Mouse (Mus musculus) heart, embryonic 14.5 days (tissue): ENCODE data around the gene Abhd10. TPM values are rescaled to one million over a fixed set of nuclear protein-coding genes. Genes with fewer than 3 reads are reported as not detected.

ENCODE experiments used
- ATAC-seq: fragments of 200-750 bp; cut with Nextera tagmentation; 2 replicates; pipeline ENCODE4 v1.8.0; 2017; ENCODE audit warnings: low read depth, moderate TSS enrichment; ENCODE audit not compliant: insufficient number of reproducible peaks, insufficient read depth, low FRiP score
- H3K27ac ChIP-seq, 2 experiments: fragments of 200-500 bp in 1 of 2; fragments of 300-500 bp in 1 of 2; sonication (generic) in 1 of 2; replicated peaks in 1 of 2; 2 replicates each; pipeline ENCODE4 v1.5.1; 2012 to 2014; ENCODE audit warnings: low read depth in 2 of 2, low read length in 2 of 2, control low read depth in 1 of 2, mild to moderate bottlenecking in 1 of 2, mixed read lengths in 1 of 2; ENCODE audit not compliant: control insufficient read depth in 1 of 2, insufficient read depth in 1 of 2
- H3K27me3 ChIP-seq: fragments of 300-500 bp; sonication (generic); 2 replicates; pipeline ENCODE4 v1.6.1; 2014; ENCODE audit warnings: mild to moderate bottlenecking, low read length, control low read depth; ENCODE audit not compliant: control insufficient read depth, insufficient read depth
- H3K36me3 ChIP-seq: fragments of 300-500 bp; sonication (generic); 2 replicates; pipeline ENCODE4 v1.6.1; 2014; ENCODE audit warnings: mild to moderate bottlenecking, control low read depth, low read length, mixed read lengths; ENCODE audit not compliant: control insufficient read depth, insufficient read depth
- H3K4me1 ChIP-seq, 2 experiments: fragments of 200-500 bp in 1 of 2; fragments of 300-500 bp in 1 of 2; sonication (generic) in 1 of 2; 2 replicates each; pipeline ENCODE4 v1.6.1; 2012 to 2014; ENCODE audit warnings: low read length in 2 of 2, control low read depth in 1 of 2, mixed read lengths in 1 of 2; ENCODE audit not compliant: control insufficient read depth in 2 of 2, insufficient read depth in 2 of 2
- H3K4me2 ChIP-seq: fragments of 300-500 bp; sonication (generic); 2 replicates; pipeline ENCODE4 v1.6.1; 2014; ENCODE audit warnings: mild to moderate bottlenecking, low read length
- H3K4me3 ChIP-seq, 2 experiments: fragments of 200-500 bp in 1 of 2; fragments of 300-500 bp in 1 of 2; sonication (generic) in 1 of 2; 2 replicates each; pipeline ENCODE4 v1.5.1; 2012 to 2014; ENCODE audit warnings: low read length in 2 of 2, mild to moderate bottlenecking in 2 of 2, control low read depth in 1 of 2, low read depth in 1 of 2, moderate library complexity in 1 of 2; ENCODE audit not compliant: control insufficient read depth in 1 of 2, insufficient read depth in 1 of 2
- H3K9ac ChIP-seq: fragments of 300-500 bp; sonication (generic); 2 replicates; pipeline ENCODE4 v1.6.1; 2014; ENCODE audit warnings: mild to moderate bottlenecking, low read length
- H3K9me3 ChIP-seq: fragments of 300-500 bp; sonication (generic); 2 replicates; pipeline ENCODE4 v1.6.1; 2016; ENCODE audit warnings: low read length, control low read depth; ENCODE audit not compliant: control insufficient read depth
- WGBS: fragments of 180-500 bp; shearing (Covaris S2); extraction: QIAGEN DNeasy Blood & Tissue Kit; methylation state at CpG from one replicate; pipeline ENCODE4 v1.1.7; 2014; 5-methylcytosine and 5-hydroxymethylcytosine counted together
- polyA plus RNA-seq: library from polyadenylated mRNA; unstranded; fragments of >200 nt; fragmentation: Nextera tagmentation; extraction: Ambion mirVana; gene quantifications from 2 replicates; pipeline ENCODE4 v1.2.1, GENCODE M21; 2014

Abhd10 gene
- polyA plus RNA-seq, 1 experiment from 2014 or later, result 29.1 TPM

DNA sequence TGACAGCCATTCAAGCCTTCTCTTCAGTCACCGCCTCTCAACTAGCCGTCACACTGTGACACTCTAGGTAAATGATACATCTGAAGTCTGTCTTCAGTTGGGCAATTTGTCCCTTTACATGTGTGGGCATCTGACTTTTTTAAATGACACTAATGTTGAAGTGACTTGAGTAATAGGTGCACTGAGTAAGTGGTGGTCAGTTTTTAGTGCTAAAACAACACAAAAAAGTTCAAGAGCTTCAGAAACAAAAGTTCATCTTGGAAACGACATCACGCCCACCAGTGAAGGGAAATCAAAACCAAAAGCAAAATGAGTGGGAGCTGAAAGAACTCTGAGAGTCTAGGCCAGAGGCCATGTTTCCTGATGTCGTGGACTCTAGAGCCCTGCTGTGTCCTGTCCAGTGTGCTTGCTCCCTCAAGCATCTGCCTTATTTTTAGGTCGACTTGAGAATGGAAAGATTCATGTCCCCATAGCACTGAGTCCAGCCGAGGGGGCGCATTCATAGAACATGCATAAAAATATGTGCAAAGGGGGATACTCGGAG lies 16.0 kb upstream of the Abhd10 start:
- H3K4me1 ChIP-seq, result peaks cover 0 to 11% of the 10 kb centered on the region in 2 experiments; a peak in 2 of 4 replicates
- 76% methylated on average over 9 of the region's 9 CpGs for WGBS
- no peak overlapping the region for H3K4me2 ChIP-seq
- H3K36me3 ChIP-seq, result peaks cover 68% of the 10 kb centered on the region
- H3K9me3 ChIP-seq, result no peaks in the 10 kb centered on the region
- H3K4me3 ChIP-seq, result no peak overlapping the region
- ATAC-seq, result no peak
- peak overlapping the region in 1 of 2 experiments; percentile 41; a peak in 2 of 4 replicates for H3K27ac ChIP-seq
- H3K27me3 ChIP-seq, result no peaks in the 10 kb centered on the region
- no peak overlapping the region for H3K9ac ChIP-seq

DNA sequence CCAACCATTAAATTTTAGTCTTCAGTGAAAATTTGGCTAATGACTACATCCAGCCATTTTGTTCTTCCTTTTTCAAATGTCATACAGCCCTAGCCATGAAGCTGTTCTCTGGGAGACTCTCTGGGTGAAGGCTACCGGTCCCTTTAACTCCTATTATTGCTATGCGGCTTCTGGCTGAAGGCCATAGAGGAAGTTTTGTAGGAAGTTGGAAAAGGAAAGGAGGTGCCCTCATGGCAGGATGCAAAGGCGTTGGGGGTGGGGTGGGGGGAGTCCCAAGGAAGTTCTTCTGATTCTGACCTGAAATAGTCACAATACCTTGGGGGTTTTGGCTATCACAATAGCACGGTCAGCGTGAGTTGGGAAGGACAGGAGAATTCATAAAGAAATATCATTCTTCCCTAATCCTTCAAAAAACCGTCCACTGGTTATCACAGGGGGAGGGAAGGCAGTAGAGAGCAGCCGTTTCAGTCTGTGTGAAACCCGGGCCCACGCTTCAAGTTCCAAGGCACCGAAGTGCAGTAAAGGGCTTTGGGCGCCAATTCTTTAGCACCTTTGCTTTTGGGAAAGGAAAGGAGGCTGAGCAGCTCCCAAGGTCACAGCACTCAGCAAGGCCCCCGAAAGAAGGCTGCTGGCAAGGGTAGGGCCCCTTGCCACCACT lies 14.8 kb upstream of the Abhd10 start:
- peak overlapping the region; percentile 62 to 65 for H3K27ac ChIP-seq
- peaks cover 62% of the 10 kb centered on the region for H3K36me3 ChIP-seq
- WGBS, result 66% methylated on average over 12 of the region's 12 CpGs
- ATAC-seq, result peak; percentile 66; the same call in 1 of the 2 replicates
- H3K4me2 ChIP-seq, result no peak overlapping the region
- no peak overlapping the region for H3K4me3 ChIP-seq
- H3K4me1 ChIP-seq, result 0 out of 4 replicates have a peak, but pooled peaks cover 0 to 3% of the 10 kb centered on the region in 2 experiments
- H3K27me3 ChIP-seq, result no peaks in the 10 kb centered on the region
- no peak overlapping the region for H3K9ac ChIP-seq
- no peaks in the 10 kb centered on the region for H3K9me3 ChIP-seq

DNA sequence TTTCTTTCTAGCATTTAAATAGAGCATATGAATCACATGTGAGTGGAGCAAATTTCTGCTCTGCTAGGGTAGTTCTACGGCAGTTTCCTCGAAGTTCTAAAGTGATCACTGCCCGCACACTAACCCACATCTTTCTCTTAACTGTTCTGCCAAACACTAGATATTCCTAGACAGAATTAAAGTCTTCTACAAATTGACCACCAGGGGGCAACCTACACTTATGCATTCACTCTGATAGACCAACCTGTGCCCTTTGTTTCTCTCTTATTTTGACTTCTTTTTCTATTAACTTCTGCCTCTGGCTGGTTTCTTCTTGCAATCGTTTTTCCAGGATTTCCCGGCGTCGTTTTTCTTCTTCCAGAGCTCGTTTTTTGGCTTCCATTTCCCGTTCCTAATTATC lies 14.1 kb upstream of the Abhd10 start:
- 0 out of 4 replicates have a peak, but pooled peaks cover 0 to 3% of the 10 kb centered on the region in 2 experiments for H3K4me1 ChIP-seq
- no peak overlapping the region for H3K27ac ChIP-seq
- ATAC-seq, result no peak
- no peaks in the 10 kb centered on the region for H3K27me3 ChIP-seq
- 34% methylated on average over 9 of the region's 9 CpGs for WGBS
- H3K9me3 ChIP-seq, result no peaks in the 10 kb centered on the region
- H3K36me3 ChIP-seq, result peaks cover 62% of the 10 kb centered on the region
- H3K4me2 ChIP-seq, result no peak overlapping the region
- no peak overlapping the region for H3K4me3 ChIP-seq
- H3K9ac ChIP-seq, result no peak overlapping the region

DNA sequence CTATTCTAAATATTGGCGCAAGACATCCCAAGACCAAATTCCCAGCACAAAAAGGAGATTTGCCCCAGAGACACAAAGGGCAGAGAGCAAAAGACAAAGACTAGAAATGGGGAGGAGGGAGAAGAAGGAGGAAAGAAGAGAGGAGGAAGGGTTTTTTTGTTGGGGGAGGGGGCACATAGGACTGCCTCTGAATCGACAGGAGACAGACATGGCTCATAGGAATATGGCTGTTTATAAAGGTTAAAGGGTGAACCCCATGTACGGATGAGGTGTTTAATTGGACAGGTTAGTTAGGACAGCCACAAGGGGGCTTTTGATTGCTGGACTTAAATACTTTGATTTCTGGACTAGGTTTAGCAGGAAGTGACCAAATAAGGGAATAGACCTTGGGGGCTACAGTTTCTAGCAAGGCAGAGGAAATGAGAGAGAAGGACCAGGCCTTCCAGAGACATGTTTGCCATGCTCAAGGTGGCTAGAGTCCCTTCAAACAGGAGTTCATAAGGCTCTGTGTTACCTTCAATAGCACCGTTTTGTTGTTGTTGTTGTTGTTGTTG lies 913 bp upstream of the Abhd10 start:
- Histone ChIP-seq H3K9ac (no peak overlapping the region), H3K27ac (peak overlapping the region in 1 of 2 experiments; percentile 90; a peak in 1 of 4 replicates), H3K4me1 (peaks cover 3 to 15% of the 10 kb centered on the region in 2 experiments; a peak in 3 of 4 replicates), H3K4me3 (no peak overlapping the region), H3K4me2 (peak overlapping the region; percentile 77; the same call in 1 of the 2 replicates), H3K36me3 (peaks cover 45% of the 10 kb centered on the region), H3K9me3 (no peaks in the 10 kb centered on the region), H3K27me3 (no peaks in the 10 kb centered on the region)
- WGBS, result 67% methylated on average over 4 of the region's 4 CpGs
- ATAC-seq, result no peak

DNA sequence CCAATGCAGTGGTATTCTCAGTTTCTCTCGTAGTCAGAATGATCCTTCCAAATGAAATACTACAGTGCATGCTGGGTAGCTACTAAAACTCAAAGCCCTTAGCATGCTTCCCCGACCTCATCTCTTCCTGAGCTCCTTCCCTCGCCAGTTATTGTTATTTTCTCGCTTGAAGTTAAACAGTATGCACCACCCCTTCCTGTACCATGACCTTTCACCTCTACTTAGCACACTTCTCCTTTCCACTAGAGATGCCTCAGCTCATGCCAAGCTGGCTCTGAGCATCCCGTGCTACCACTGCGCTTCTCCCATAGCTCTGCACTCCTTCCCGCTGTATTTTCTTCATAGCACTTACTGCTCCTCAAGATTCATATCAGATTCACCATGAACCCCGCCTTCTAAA lies 4.9 kb downstream of the Abhd10 start:
- no peaks in the 10 kb centered on the region for H3K9me3 ChIP-seq
- WGBS, result 79% methylated on average over 8 of the region's 8 CpGs
- peaks cover 3 to 6% of the 10 kb centered on the region in 2 experiments; a peak in 2 of 4 replicates for H3K4me1 ChIP-seq
- H3K4me3 ChIP-seq, result no peak overlapping the region
- no peak overlapping the region for H3K4me2 ChIP-seq
- H3K36me3 ChIP-seq, result peaks cover 50% of the 10 kb centered on the region
- H3K27ac ChIP-seq, result no peak overlapping the region
- H3K27me3 ChIP-seq, result no peaks in the 10 kb centered on the region
- ATAC-seq, result no peak
- no peak overlapping the region for H3K9ac ChIP-seq

DNA sequence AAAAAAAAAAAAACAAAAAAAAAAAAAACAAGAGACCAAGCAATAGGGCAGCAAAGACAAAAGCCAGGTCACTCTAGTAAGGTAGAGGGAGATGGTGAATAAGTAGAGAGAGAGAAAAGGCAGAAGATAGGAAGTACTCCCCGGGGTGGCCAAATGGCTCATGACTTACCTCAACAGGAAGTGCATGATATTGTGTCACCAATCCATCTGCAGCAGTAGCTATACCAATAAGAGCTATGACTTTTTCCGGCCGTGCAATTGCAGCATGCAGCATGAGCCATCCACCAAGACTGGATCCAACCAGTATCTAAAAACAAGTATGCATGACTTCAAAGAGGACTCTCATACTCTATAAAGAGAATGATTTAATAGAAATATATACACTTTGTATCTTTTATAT lies 6.0 kb downstream of the Abhd10 start:
- ATAC-seq, result no peak
- Histone ChIP-seq H3K27me3 (no peaks in the 10 kb centered on the region), H3K27ac (no peak overlapping the region), H3K4me2 (no peak overlapping the region), H3K4me1 (peaks cover 3 to 6% of the 10 kb centered on the region in 2 experiments; a peak in 2 of 4 replicates), H3K4me3 (no peak overlapping the region), H3K36me3 (peaks cover 61% of the 10 kb centered on the region), H3K9ac (no peak overlapping the region), H3K9me3 (no peaks in the 10 kb centered on the region)
- 92% methylated on average over 3 of the region's 3 CpGs for WGBS

DNA sequence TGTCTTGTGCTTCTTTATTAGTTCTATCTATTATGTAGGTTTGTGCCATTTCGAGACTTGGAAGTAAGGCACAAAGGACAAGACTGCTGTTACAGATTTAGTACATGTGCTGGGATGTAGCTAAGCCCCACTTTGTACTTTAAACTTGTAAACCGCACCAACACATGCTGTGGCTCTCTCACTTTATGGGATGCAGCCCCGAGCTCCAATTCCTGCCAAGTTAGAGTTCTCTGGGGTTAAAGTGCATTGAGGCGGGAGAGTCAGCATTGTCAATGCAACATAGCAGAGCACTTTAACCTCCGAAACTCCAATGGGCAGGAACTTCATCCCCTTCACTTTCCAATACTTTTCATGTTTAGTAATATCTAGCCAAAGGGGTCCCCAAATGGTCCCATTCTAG lies 13.6 kb downstream of the Abhd10 start:
- H3K36me3 ChIP-seq, result peaks cover 53% of the 10 kb centered on the region
- no peak overlapping the region for H3K9ac ChIP-seq
- ATAC-seq, result no peak
- H3K4me1 ChIP-seq, result peaks cover 2 to 4% of the 10 kb centered on the region in 2 experiments; a peak in 2 of 4 replicates
- WGBS, result 90% methylated on average over 5 of the region's 5 CpGs
- H3K27me3 ChIP-seq, result no peaks in the 10 kb centered on the region
- no peaks in the 10 kb centered on the region for H3K9me3 ChIP-seq
- no peak overlapping the region for H3K27ac ChIP-seq
- no peak overlapping the region for H3K4me3 ChIP-seq
- H3K4me2 ChIP-seq, result no peak overlapping the region
